Mouse (Mus musculus) left cerebral cortex, adult 9 months (tissue): ENCODE measurements at regions not wholly inside any gene's neighbourhood (a gene's known extent, or its start where the extent isn't known, plus 50 kb on each side); places are given as distances from the start of the nearest gene placed in this dataset.
"Not testable (repeated sequence)": the region's sequence is repeated elsewhere in the genome, so short reads cannot be mapped to it uniquely, and the experiment has no call there.

Source experiments
- DNase-seq, 2 experiments: peaks; one replicate each; pipeline ENCODE4 v3.0.0; 2022; ENCODE audit warnings: low spot score in 2 of 2

- no peak for DNase-seq
Measured at GRCm38 (mm10) chr17:16571403-16571802, 492.5 kb upstream of the Zfp960 start.

GRCm38 (mm10) chr17:16588791-16589190 is 475.1 kb upstream of the Zfp960 start:
- DNase-seq = no peak

- DNase-seq = no peak
Measured at GRCm38 (mm10) chr17:16599671-16600070, 464.2 kb upstream of the Zfp960 start.

GRCm38 (mm10) chr17:16612405-16612979 is 451.4 kb upstream of the Zfp960 start:
- no peak for DNase-seq

GRCm38 (mm10) chr17:16621931-16622556 is 441.9 kb upstream of the Zfp960 start:
- DNase-seq = no peak

- DNase-seq = no peak
Measured at GRCm38 (mm10) chr17:16629854-16630253, 434.1 kb upstream of the Zfp960 start.

GRCm38 (mm10) chr17:16633426-16633825 is 430.5 kb upstream of the Zfp960 start:
- no peak for DNase-seq

GRCm38 (mm10) chr17:16637463-16637862 is 426.4 kb upstream of the Zfp960 start:
- no peak for DNase-seq

- no peak for DNase-seq
Measured at GRCm38 (mm10) chr17:16647942-16648341, 416.0 kb upstream of the Zfp960 start.

GRCm38 (mm10) chr17:16665253-16665652 is 398.7 kb upstream of the Zfp960 start:
- peak; percentile 1 to 13 for DNase-seq

- DNase-seq = no peak
Measured at GRCm38 (mm10) chr17:16667606-16668005, 396.3 kb upstream of the Zfp960 start.

GRCm38 (mm10) chr17:16704199-16704598 is 359.7 kb upstream of the Zfp960 start:
- DNase-seq = no peak

GRCm38 (mm10) chr17:16705890-16706289 is 358.0 kb upstream of the Zfp960 start:
- no peak for DNase-seq

- no peak for DNase-seq
Measured at GRCm38 (mm10) chr17:16726904-16727303, 337.0 kb upstream of the Zfp960 start.

- no peak for DNase-seq
Measured at GRCm38 (mm10) chr17:16753090-16753489, 310.8 kb upstream of the Zfp960 start.

- not testable (repeated sequence) for DNase-seq
Measured at GRCm38 (mm10) chr17:16770587-16770986, 293.3 kb upstream of the Zfp960 start.

- DNase-seq = no peak
Measured at GRCm38 (mm10) chr17:16798316-16798715, 265.6 kb upstream of the Zfp960 start.

GRCm38 (mm10) chr17:16804986-16805385 is 258.9 kb upstream of the Zfp960 start:
- no peak for DNase-seq

- DNase-seq = no peak
Measured at GRCm38 (mm10) chr17:16818421-16818820, 245.5 kb upstream of the Zfp960 start.

- no peak for DNase-seq
Measured at GRCm38 (mm10) chr17:16821716-16822115, 242.2 kb upstream of the Zfp960 start.

- DNase-seq = no peak
Measured at GRCm38 (mm10) chr17:16839152-16839551, 224.8 kb upstream of the Zfp960 start.

GRCm38 (mm10) chr17:16860771-16861170 is 203.1 kb upstream of the Zfp960 start:
- DNase-seq = no peak

- DNase-seq = peak in 1 of 2 experiments; percentile 58
Measured at GRCm38 (mm10) chr17:16900791-16901190, 163.1 kb upstream of the Zfp960 start.

GRCm38 (mm10) chr17:16918191-16918590 is 145.7 kb upstream of the Zfp960 start:
- no peak for DNase-seq
